Mouse (Mus musculus): ENCODE data around the gene 0610040J01Rik. TPM values are rescaled to one million over a fixed set of nuclear protein-coding genes. Genes with fewer than 3 reads are reported as not detected.

The 0610040J01Rik gene
- polyA plus RNA-seq, 1 experiment from 2014 or later, result 3.9 TPM

DNA sequence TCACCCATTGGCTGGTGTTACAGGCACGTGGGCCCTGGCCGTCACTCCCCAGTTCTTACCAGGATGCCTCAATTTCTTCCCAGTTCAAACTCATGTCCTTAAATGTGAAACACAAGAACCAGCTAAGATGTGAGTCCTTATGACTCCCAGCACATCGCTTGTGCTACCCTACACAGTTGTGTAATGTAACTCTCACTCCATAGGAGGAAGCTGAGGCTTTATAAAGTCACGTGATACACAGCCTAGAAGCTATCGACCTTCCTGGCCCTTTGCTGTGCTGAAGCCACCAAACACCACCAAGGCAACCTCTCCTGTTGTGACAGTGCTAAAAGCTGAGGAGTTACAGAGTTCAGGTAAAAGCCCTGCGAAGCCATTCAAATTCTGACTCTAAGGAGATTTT is 123.4 kb downstream of the 0610040J01Rik start:
- 88% methylated on average over 6 of the region's 6 CpGs for WGBS

DNA sequence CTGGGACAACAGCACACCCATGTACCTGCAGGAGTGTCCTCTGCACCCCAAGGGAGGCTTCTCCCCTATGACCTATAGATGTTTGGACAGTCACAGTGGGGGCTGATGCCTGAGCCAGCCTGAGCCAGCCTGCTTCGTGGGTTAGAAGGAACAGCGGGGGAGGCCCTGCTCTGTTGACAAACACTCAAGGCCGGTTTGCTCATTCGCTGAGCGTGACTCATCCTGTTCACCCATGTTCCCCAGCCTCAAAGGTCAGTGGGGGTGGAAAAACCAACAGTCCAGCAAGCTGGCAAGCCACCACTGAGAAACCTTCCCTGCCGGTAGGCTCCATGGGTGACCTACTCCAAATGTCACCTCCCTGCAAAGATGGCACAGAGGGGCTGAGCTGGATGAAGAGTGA is 124.6 kb downstream of the 0610040J01Rik start:
- H3K27me3 ChIP-seq, result no peaks in the 10 kb centered on the region
- H3K9ac ChIP-seq (replicated peaks), result no peak overlapping the region
- peaks cover 17% of the 10 kb centered on the region for H3K36me3 ChIP-seq
- no peak overlapping the region for H3K4me3 ChIP-seq (replicated peaks)
- H3K4me2 ChIP-seq, result no peak overlapping the region
- 71% methylated on average over 6 of the region's 6 CpGs for WGBS
- H3K9me3 ChIP-seq, result no peaks in the 10 kb centered on the region
- H3K27ac ChIP-seq, result no peak overlapping the region
- peaks cover 5% of the 10 kb centered on the region for H3K4me1 ChIP-seq (replicated peaks)
- no peak for ATAC-seq (ENCODE audit: insufficient number of reproducible peaks, insufficient read depth, low FRiP score, low TSS enrichment, low read depth)

More for the DNA sequence above, 123.4 kb downstream of the 0610040J01Rik start:
- Histone ChIP-seq H3K36me3 (peaks cover 17% of the 10 kb centered on the region), H3K27me3 (no peaks in the 10 kb centered on the region), H3K4me2 (no peak overlapping the region), H3K4me3 (replicated peaks) (no peak overlapping the region), H3K27ac (no peak overlapping the region), H3K9ac (replicated peaks) (no peak overlapping the region), H3K4me1 (replicated peaks) (peaks cover 5% of the 10 kb centered on the region), H3K9me3 (no peaks in the 10 kb centered on the region)
- no peak for ATAC-seq (ENCODE audit: insufficient number of reproducible peaks, insufficient read depth, low FRiP score, low TSS enrichment, low read depth)

DNA sequence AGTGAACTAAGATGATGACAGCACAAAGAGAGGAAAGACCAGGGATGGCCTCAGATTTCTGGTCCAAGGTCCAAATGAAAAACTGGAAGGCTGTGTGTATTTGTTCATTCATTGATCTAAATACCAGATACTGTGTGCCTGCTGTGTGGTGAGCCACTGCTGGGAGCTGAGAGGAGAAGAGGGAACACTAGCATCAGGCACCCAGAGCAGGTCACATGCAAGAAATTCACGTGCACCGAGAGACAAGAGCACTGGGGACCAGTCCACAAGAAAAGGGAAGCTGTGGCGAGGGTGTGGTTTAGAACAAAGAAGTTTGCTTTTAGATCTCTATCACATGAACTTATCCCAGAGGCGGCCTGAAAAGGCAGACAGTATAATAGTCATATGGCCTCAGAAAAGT is 126.4 kb downstream of the 0610040J01Rik start:
- H3K27me3 ChIP-seq, result no peaks in the 10 kb centered on the region
- no peak for ATAC-seq (ENCODE audit: insufficient number of reproducible peaks, insufficient read depth, low FRiP score, low TSS enrichment, low read depth)
- H3K4me2 ChIP-seq, result no peak overlapping the region
- H3K27ac ChIP-seq, result no peak overlapping the region
- WGBS, result 89% methylated on average over 4 of the region's 4 CpGs
- H3K36me3 ChIP-seq, result peaks cover 17% of the 10 kb centered on the region
- H3K4me3 ChIP-seq (replicated peaks), result no peak overlapping the region
- no peaks in the 10 kb centered on the region for H3K9me3 ChIP-seq
- H3K4me1 ChIP-seq (replicated peaks), result no peaks in the 10 kb centered on the region
- no peak overlapping the region for H3K9ac ChIP-seq (replicated peaks)

DNA sequence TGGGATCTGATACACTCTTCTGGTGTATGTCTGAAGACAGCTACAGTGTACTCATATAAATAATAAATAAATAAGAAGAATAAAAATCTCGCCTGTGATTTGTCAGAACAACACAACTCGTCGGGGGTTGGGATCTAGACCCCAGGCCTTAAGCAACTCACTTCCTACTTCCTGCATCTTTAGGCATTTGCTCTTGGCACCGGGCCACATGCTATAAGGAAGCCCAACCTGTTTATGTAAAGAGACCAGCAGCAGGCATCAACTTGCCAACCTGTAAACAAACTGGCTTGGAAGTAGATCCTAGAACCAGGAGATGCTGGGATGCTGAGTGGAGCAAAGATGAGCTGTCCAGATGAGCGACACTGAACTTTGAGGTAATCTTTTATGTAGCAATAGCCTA is 129.7 kb downstream of the 0610040J01Rik start:
- Histone ChIP-seq H3K4me2 (no peak overlapping the region), H3K9ac (replicated peaks) (no peak overlapping the region), H3K4me1 (replicated peaks) (no peaks in the 10 kb centered on the region), H3K27me3 (no peaks in the 10 kb centered on the region), H3K36me3 (no peaks in the 10 kb centered on the region), H3K4me3 (replicated peaks) (no peak overlapping the region), H3K9me3 (no peaks in the 10 kb centered on the region), H3K27ac (no peak overlapping the region)
- ATAC-seq (ENCODE audit: insufficient number of reproducible peaks, insufficient read depth, low FRiP score, low TSS enrichment, low read depth), result no peak
- WGBS, result 75% methylated on average over 5 of the region's 5 CpGs

DNA sequence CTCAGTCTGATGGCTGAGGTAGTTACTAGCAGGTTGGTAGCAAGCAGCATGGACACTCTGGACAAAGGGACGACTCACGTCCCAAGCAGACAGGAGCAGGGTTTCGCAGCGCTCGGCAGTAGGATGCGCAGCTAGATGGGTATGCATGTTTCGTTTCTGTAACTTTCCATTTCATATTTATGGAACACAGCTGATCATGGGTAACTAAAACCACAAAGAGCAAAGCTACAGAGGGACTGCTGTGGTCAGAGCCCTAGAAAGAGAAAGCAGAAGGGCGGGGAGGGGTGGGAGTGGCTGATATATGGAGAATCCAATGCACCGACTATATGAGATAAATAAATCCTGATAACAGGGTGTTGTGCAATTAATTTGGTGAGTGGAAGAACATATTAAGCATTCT is 131.1 kb downstream of the 0610040J01Rik start:
- Histone ChIP-seq H3K4me2 (no peak overlapping the region), H3K27ac (no peak overlapping the region), H3K4me3 (replicated peaks) (no peak overlapping the region), H3K36me3 (no peaks in the 10 kb centered on the region), H3K9ac (replicated peaks) (no peak overlapping the region), H3K4me1 (replicated peaks) (no peaks in the 10 kb centered on the region), H3K9me3 (no peaks in the 10 kb centered on the region), H3K27me3 (no peaks in the 10 kb centered on the region)
- ATAC-seq (ENCODE audit: insufficient number of reproducible peaks, insufficient read depth, low FRiP score, low TSS enrichment, low read depth), result no peak
- WGBS, result 91% methylated on average over 9 of the region's 9 CpGs

DNA sequence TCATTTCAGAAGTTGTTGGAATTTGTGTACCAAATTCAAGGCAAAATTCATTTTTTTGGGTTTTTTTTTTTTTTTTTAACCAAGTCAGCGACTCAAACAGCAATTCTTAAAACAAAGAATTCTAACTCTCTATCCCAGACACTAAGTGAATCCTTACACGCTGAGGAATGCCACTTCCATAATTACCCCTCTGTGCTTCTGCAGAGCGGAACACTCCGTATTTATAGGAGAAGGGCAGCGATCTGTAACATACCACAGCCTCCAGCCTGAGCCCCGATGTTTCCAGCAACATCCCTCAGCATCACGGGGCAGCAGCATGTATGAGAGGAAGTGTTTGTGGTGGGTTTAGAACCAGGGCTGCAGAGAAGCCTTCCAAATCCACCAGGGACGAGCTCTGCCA is 135.4 kb downstream of the 0610040J01Rik start:
- H3K9ac ChIP-seq (replicated peaks), result no peak overlapping the region
- no peak overlapping the region for H3K27ac ChIP-seq
- H3K4me2 ChIP-seq, result no peak overlapping the region
- H3K9me3 ChIP-seq, result no peaks in the 10 kb centered on the region
- H3K4me3 ChIP-seq (replicated peaks), result no peak overlapping the region
- peaks cover 6% of the 10 kb centered on the region for H3K4me1 ChIP-seq (replicated peaks)
- ATAC-seq (ENCODE audit: insufficient number of reproducible peaks, insufficient read depth, low FRiP score, low TSS enrichment, low read depth), result no peak
- H3K36me3 ChIP-seq, result no peaks in the 10 kb centered on the region
- no peaks in the 10 kb centered on the region for H3K27me3 ChIP-seq
- WGBS, result 76% methylated on average over 8 of the region's 8 CpGs

DNA sequence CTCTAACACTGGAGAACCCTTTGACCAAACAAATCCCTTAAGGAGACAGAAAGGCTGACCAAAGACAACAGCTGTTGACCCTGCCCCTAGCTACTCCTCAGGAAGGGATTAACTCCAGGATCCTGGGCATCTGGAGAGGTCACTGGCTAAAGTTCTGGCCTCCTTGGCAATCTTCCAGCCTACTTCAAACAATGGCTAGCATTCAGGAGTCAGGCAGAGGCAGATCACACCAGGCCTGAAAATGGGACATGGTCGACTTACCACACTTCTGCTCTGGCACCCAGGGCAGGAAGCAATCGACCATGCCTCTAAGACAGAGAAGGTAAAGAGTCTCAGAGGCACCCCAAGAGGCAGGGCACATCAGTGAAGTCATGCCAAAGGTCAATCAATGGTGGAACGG is 137.0 kb downstream of the 0610040J01Rik start:
- no peak overlapping the region for H3K27ac ChIP-seq
- no peaks in the 10 kb centered on the region for H3K27me3 ChIP-seq
- no peaks in the 10 kb centered on the region for H3K9me3 ChIP-seq
- no peaks in the 10 kb centered on the region for H3K36me3 ChIP-seq
- no peak overlapping the region for H3K4me2 ChIP-seq
- H3K4me3 ChIP-seq (replicated peaks), result no peak overlapping the region
- ATAC-seq (ENCODE audit: insufficient number of reproducible peaks, insufficient read depth, low FRiP score, low TSS enrichment, low read depth), result no peak
- H3K4me1 ChIP-seq (replicated peaks), result peaks cover 6% of the 10 kb centered on the region
- WGBS, result 43% methylated on average over 3 of the region's 3 CpGs
- no peak overlapping the region for H3K9ac ChIP-seq (replicated peaks)

Other genes starting within 250 kb of the 0610040J01Rik start
- 0.08 and 0.15 TPM in 2 replicates for gene Nwd2, start 163.3 kb upstream of the 0610040J01Rik start, polyA plus RNA-seq (2016; fragmentation: Nextera tagmentation; extraction: Ambion mirVana)
- 18.1 and 18.7 TPM in 2 replicates for gene Rell1, start 156.5 kb downstream of the 0610040J01Rik start, polyA plus RNA-seq (2016; fragmentation: Nextera tagmentation; extraction: Ambion mirVana)